Mouse (Mus musculus) embryonic stem cell, embryonic (primary cell): ENCODE results near the gene Pfpl.

Source experiments
- CTCF ChIA-PET, 4 experiments: fragments of 300-600 bp in 2 of 4; fragments of 350-600 bp in 2 of 4; sonication (Branson Sonifier 250); formaldehyde crosslinking; loops; one replicate each; lab custom pipeline; 2022; ENCODE audit warnings: inconsistent platforms in 2 of 4; lab: Charles Lee
- POLR2A ChIA-PET, 4 experiments: fragments of 300-600 bp in 2 of 4; fragments of 350-600 bp in 2 of 4; sonication (Branson Sonifier 250); formaldehyde crosslinking; loops; one replicate each; lab custom pipeline; 2022; ENCODE audit warnings: antibody characterized with exemption in 4 of 4, inconsistent platforms in 1 of 4; lab: Charles Lee

Pfpl gene

DNA sequence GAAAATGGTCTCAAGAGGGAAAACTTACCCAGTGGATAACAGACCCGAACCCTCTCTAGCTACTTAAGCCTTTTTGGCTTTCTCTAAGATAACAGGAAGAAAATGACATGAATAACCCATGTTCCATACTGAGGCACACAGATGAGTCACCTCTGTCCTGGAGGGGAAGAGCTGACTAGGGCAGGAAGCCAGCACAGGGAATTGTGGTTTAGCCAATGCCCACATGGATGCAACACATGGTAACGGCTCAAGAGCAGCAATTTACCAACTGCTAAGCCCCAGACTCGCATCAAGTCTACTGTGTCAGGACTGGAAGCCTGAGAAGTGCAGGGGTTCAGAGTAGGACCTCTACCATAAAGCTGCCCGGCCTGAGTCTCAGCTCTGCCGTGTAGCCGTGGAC is 50.7 kb downstream of the Pfpl start:
- POLR2A ChIA-PET, result no interaction called here
- CTCF ChIA-PET, result no interaction called here
